Mouse (Mus musculus) thymus, adult 2 months (tissue): ENCODE measurements around the gene Sdhb.

Experiments used
- CTCF ChIP-seq: fragments of 200-500 bp; IDR thresholded peaks from 2 replicates; pipeline ENCODE4 v1.5.1; 2012; ENCODE audit warnings: mild to moderate bottlenecking, control low read depth, low read length, moderate library complexity, borderline replicate concordance; ENCODE audit not compliant: control insufficient read depth, poor library complexity, insufficient read depth; ENCODE audit errors: extremely low read depth
- POLR2A ChIP-seq: fragments of 200-500 bp; IDR thresholded peaks from 2 replicates; pipeline ENCODE4 v1.6.1; 2012; ENCODE audit warnings: mild to moderate bottlenecking, low read length, control low read depth, moderate library complexity; ENCODE audit not compliant: control insufficient read depth, poor library complexity, insufficient read depth; ENCODE audit errors: extremely low read depth

- peak; percentile 35; the same call in 1 of the 2 replicates for TF ChIP-seq CTCF
- TF ChIP-seq POLR2A: peak; percentile 46; the same call in 1 of the 2 replicates
These were observed at the start of gene Sdhb for GRCm38 (mm10) chr4:140960781-140961466.
